Mouse (Mus musculus) hindbrain, embryonic 12.5 days (tissue): ENCODE measurements around the gene Slc25a34. TPM values are rescaled to one million over a fixed set of nuclear protein-coding genes. Genes with fewer than 3 reads are reported as not detected.

ENCODE experiments used
- ATAC-seq: fragments of 200-750 bp; cut with Nextera tagmentation; 2 replicates; pipeline ENCODE4 v1.8.0; 2017; ENCODE audit warnings: moderate TSS enrichment; ENCODE audit not compliant: low FRiP score
- H3K27ac ChIP-seq: fragments of 300-500 bp; sonication (generic); 2 replicates; pipeline ENCODE4 v1.5.1; 2016; ENCODE audit warnings: mild to moderate bottlenecking
- H3K27me3 ChIP-seq: fragments of 300-500 bp; sonication (generic); 2 replicates; pipeline ENCODE4 v1.6.1; 2016; ENCODE audit warnings: mild to moderate bottlenecking
- H3K36me3 ChIP-seq: fragments of 300-500 bp; sonication (generic); 2 replicates; pipeline ENCODE4 v1.6.1; 2016; ENCODE audit warnings: mild to moderate bottlenecking
- H3K4me1 ChIP-seq: fragments of 300-500 bp; sonication (generic); 2 replicates; pipeline ENCODE4 v1.6.1; 2016
- H3K4me2 ChIP-seq: fragments of 300-500 bp; sonication (generic); replicated peaks from 2 replicates; pipeline ENCODE4 v1.6.1; 2016; ENCODE audit warnings: mild to moderate bottlenecking
- H3K4me3 ChIP-seq: fragments of 300-500 bp; sonication (generic); 2 replicates; pipeline ENCODE4 v1.5.1; 2016; ENCODE audit warnings: mild to moderate bottlenecking
- H3K9ac ChIP-seq: fragments of 300-500 bp; sonication (generic); 2 replicates; pipeline ENCODE4 v1.6.1; 2016; ENCODE audit warnings: mild to moderate bottlenecking, moderate library complexity
- H3K9me3 ChIP-seq: fragments of 300-500 bp; sonication (generic); replicated peaks from 2 replicates; pipeline ENCODE4 v1.6.1; 2016; ENCODE audit warnings: mild to moderate bottlenecking
- WGBS: fragments of 180-500 bp; shearing (Covaris S2); methylation state at CpG from one replicate; pipeline ENCODE4 v1.1.7; 2016; 5-methylcytosine and 5-hydroxymethylcytosine counted together
- polyA plus RNA-seq: library from polyadenylated mRNA; unstranded; fragments of >200 nt; fragmentation: Nextera tagmentation; extraction: Ambion mirVana; gene quantifications from 2 replicates; pipeline ENCODE4 v1.2.1, GENCODE M21; 2016

Slc25a34 gene
- polyA plus RNA-seq, 1 experiment from 2014 or later = not detected

- 77% methylated on average over 6 of the region's 6 CpGs for WGBS
- ATAC-seq = no peak
- H3K36me3 ChIP-seq = no peaks in the 10 kb centered on the region
These were observed 52.3 kb downstream of the Slc25a34 start for GRCm38 (mm10) chr4:141571337-141571739.

GRCm38 (mm10) chr4:141570821-141571220, 52.8 kb downstream of the Slc25a34 start:
- ATAC-seq = no peak
- Histone ChIP-seq H3K4me2 (no peak overlapping the region), H3K9ac (no peak overlapping the region), H3K36me3 (no peaks in the 10 kb centered on the region), H3K4me1 (no peaks in the 10 kb centered on the region), H3K27me3 (no peaks in the 10 kb centered on the region), H3K4me3 (no peak overlapping the region), H3K9me3 (no peaks in the 10 kb centered on the region), H3K27ac (no peak overlapping the region)
- 76% methylated on average over 1 of the region's 1 CpGs for WGBS

More at GRCm38 (mm10) chr4:141571337-141571739, 52.3 kb downstream of the Slc25a34 start:
- no peak overlapping the region for H3K9ac ChIP-seq
- no peak overlapping the region for H3K27ac ChIP-seq
- no peak overlapping the region for H3K4me3 ChIP-seq
- H3K9me3 ChIP-seq = no peaks in the 10 kb centered on the region
- H3K4me2 ChIP-seq = no peak overlapping the region
- no peaks in the 10 kb centered on the region for H3K4me1 ChIP-seq
- H3K27me3 ChIP-seq = no peaks in the 10 kb centered on the region

GRCm38 (mm10) chr4:141570004-141570403, 53.6 kb downstream of the Slc25a34 start:
- no peak overlapping the region for H3K9ac ChIP-seq
- no peaks in the 10 kb centered on the region for H3K27me3 ChIP-seq
- H3K4me3 ChIP-seq = no peak overlapping the region
- no peak overlapping the region for H3K27ac ChIP-seq
- H3K9me3 ChIP-seq = no peaks in the 10 kb centered on the region
- no peaks in the 10 kb centered on the region for H3K36me3 ChIP-seq
- 59% methylated on average over 6 of the region's 6 CpGs for WGBS
- no peaks in the 10 kb centered on the region for H3K4me1 ChIP-seq
- no peak for ATAC-seq
- no peak overlapping the region for H3K4me2 ChIP-seq

DNA sequence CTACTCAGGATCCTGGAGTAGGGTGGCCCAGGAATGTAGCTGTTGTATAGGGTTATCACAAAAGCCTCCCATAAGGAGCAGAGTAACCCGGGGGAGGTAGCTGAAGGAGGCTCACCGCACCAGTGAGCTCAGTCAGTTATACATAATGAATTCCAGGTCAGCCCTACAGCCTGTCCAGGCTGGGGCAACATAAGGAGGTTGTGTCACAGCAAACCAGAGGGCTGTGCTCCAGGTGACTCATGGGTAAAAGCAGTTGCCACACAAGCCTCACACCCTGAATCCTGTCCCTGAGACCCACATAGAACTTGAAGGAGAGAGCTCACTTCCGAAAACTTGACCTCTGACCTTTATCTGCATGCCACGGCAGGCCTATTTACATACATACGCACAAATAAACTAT, 54.7 kb downstream of the Slc25a34 start:
- WGBS = 86% methylated on average over 5 of the region's 5 CpGs
- no peak for ATAC-seq

More for the DNA sequence above, 54.7 kb downstream of the Slc25a34 start:
- Histone ChIP-seq H3K4me3 (no peak overlapping the region), H3K4me1 (no peaks in the 10 kb centered on the region), H3K9me3 (no peaks in the 10 kb centered on the region), H3K36me3 (no peaks in the 10 kb centered on the region), H3K27me3 (no peaks in the 10 kb centered on the region), H3K27ac (no peak overlapping the region), H3K4me2 (no peak overlapping the region), H3K9ac (no peak overlapping the region)

Other genes with a start within 250 kb of the Slc25a34 start
- 0.66 and 1.3 TPM in 2 replicates for gene Clcnka, start 225.1 kb downstream of the Slc25a34 start, polyA plus RNA-seq
- not detected in 2 replicates for gene Clcnkb, start 207.8 kb downstream of the Slc25a34 start, polyA plus RNA-seq
- gene Hspb7, start 203.0 kb downstream of the Slc25a34 start, polyA plus RNA-seq = 0.10 TPM in 1 of 2 replicates, not detected in the other
- gene Srarp, start 187.7 kb downstream of the Slc25a34 start, polyA plus RNA-seq = not detected in 2 replicates
- gene Zbtb17, start 179.2 kb downstream of the Slc25a34 start, polyA plus RNA-seq = 50.7 and 56.6 TPM in 2 replicates
- gene Spen, start 85.2 kb downstream of the Slc25a34 start, polyA plus RNA-seq = 21.7 and 23.7 TPM in 2 replicates
- 49.1 and 57.9 TPM in 2 replicates for gene Fblim1, start 17.7 kb downstream of the Slc25a34 start, polyA plus RNA-seq
- gene Tmem82, start 5.2 kb downstream of the Slc25a34 start, polyA plus RNA-seq = 0.29 and 0.50 TPM in 2 replicates
- 6.3 and 7.6 TPM in 2 replicates for gene Plekhm2, start 41.1 kb upstream of the Slc25a34 start, polyA plus RNA-seq
- gene Rsc1a1, start 61.8 kb upstream of the Slc25a34 start, polyA plus RNA-seq = 0.43 TPM in 1 of 2 replicates, not detected in the other
- gene Ddi2, start 99.6 kb upstream of the Slc25a34 start, polyA plus RNA-seq = 28.1 and 28.7 TPM in 2 replicates
- gene Agmat, start 122.9 kb upstream of the Slc25a34 start, polyA plus RNA-seq = not detected in 2 replicates
- gene Dnajc16, start 167.1 kb upstream of the Slc25a34 start, polyA plus RNA-seq = 6.3 and 7.2 TPM in 2 replicates
- 23.6 and 25.6 TPM in 2 replicates for gene Casp9, start 169.8 kb upstream of the Slc25a34 start, polyA plus RNA-seq
- not detected in 2 replicates for gene Cela2a, start 202.3 kb upstream of the Slc25a34 start, polyA plus RNA-seq
- gene Ctrc, start 222.5 kb upstream of the Slc25a34 start, polyA plus RNA-seq = not detected in 2 replicates